Mouse (Mus musculus) naive thymus-derived CD4-positive, alpha-beta T cell, adult 5 months (primary cell): ENCODE results near the gene Nlrp10. TPM values are rescaled to one million over a fixed set of nuclear protein-coding genes. Genes with fewer than 3 reads are reported as not detected.

Source experiments
- polyA plus RNA-seq: library from polyadenylated mRNA; unstranded; fragments of 100-300 nt; shearing (Covaris generic); gene quantifications from one replicate; pipeline ENCODE4 v1.2.1, GENCODE M21; 2017

The Nlrp10 gene
- not detected for polyA plus RNA-seq

GRCm38 (mm10) chr7:108929726-108930393, at the start of gene Nlrp10:
TSS of gene Nlrp10 (minus strand) at chr7:108930178.

GRCm38 (mm10) chr7:108950312-108950761, 20.4 kb upstream of the Nlrp10 start, which contains the start of gene Tub:
TSS of gene Tub (plus strand) at chr7:108950338.

GRCm38 (mm10) chr7:108933794-108934731, 4.1 kb upstream of the Nlrp10 start, which contains the start of gene Eif3f:
TSS of gene Eif3f (plus strand) at chr7:108934417.

GRCm38 (mm10) chr7:108894320-108894719, 35.7 kb downstream of the Nlrp10 start, which contains the start of gene Olfr519:
TSS of gene Olfr519 (minus strand) at chr7:108894420.

GRCm38 (mm10) chr7:108884906-108885305, 45.1 kb downstream of the Nlrp10 start, which contains the start of gene Olfr518:
TSS of gene Olfr518 (minus strand) at chr7:108885006.

GRCm38 (mm10) chr7:108872279-108872678, 57.7 kb downstream of the Nlrp10 start, which contains the start of gene Olfr517:
TSS of gene Olfr517 (minus strand) at chr7:108872379.

Other genes with a start within 250 kb of the Nlrp10 start
- not detected for gene Olfr512, start 216.9 kb downstream of the Nlrp10 start, polyA plus RNA-seq
- gene Olfr513, start 179.2 kb downstream of the Nlrp10 start, polyA plus RNA-seq = not detected
- gene Olfr514, start 104.2 kb downstream of the Nlrp10 start, polyA plus RNA-seq = not detected
- not detected for gene Olfr516, start 79.6 kb downstream of the Nlrp10 start, polyA plus RNA-seq
- gene Olfr517, start 57.8 kb downstream of the Nlrp10 start, polyA plus RNA-seq = not detected
- not detected for gene Olfr518, start 45.2 kb downstream of the Nlrp10 start, polyA plus RNA-seq
- gene Olfr519, start 35.8 kb downstream of the Nlrp10 start, polyA plus RNA-seq = not detected
- gene Eif3f, start 4.2 kb upstream of the Nlrp10 start, polyA plus RNA-seq = 159 TPM
- not detected for gene Tub, start 20.2 kb upstream of the Nlrp10 start, polyA plus RNA-seq
- gene Ric3, start 153.2 kb upstream of the Nlrp10 start, polyA plus RNA-seq = 0.17 TPM
- not detected for gene Lmo1, start 245.0 kb upstream of the Nlrp10 start, polyA plus RNA-seq